Mouse (Mus musculus): Measurements from ENCODE around the gene Gbx2.

The Gbx2 gene

DNA sequence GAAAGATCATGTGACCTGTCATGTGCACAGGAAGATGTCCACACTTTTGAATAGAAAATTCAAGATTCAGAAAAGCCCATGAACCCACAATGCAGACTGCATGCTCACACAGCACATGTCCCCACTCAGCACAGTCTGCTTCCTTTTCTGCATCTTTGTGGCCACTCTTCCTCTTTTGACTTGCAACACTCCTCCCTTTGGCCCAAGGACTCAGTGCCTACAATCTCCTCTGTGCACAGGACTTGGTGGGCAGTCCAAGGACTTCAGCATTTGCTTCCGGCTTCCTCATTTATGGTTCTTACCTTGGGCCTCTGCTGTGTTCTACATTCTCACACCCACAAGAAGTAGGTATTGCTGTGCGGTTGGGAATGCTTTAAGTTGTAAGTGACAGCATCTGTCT is 28.7 kb downstream of the Gbx2 start:
- DNase-seq, result no peak

DNA sequence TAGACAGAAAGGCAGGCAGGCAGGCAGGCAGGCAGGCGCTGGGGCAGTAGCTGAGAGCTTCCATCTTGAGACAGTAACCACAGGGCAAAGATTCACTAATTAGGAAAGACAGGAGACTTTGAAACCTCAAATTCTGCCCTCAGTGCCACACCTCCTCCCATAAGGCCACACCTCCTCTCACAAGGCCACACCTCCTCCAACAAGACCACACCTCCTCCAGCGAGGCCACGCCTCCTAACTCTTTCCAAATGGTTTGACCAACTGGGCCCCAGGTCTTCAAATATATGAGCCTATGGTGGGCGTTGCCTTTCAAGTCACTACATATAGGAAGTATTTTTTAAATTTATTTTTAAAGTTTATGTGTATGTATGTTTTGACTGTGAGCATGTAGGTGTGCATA is 29.6 kb downstream of the Gbx2 start:
- DNase-seq, result no peak

DNA sequence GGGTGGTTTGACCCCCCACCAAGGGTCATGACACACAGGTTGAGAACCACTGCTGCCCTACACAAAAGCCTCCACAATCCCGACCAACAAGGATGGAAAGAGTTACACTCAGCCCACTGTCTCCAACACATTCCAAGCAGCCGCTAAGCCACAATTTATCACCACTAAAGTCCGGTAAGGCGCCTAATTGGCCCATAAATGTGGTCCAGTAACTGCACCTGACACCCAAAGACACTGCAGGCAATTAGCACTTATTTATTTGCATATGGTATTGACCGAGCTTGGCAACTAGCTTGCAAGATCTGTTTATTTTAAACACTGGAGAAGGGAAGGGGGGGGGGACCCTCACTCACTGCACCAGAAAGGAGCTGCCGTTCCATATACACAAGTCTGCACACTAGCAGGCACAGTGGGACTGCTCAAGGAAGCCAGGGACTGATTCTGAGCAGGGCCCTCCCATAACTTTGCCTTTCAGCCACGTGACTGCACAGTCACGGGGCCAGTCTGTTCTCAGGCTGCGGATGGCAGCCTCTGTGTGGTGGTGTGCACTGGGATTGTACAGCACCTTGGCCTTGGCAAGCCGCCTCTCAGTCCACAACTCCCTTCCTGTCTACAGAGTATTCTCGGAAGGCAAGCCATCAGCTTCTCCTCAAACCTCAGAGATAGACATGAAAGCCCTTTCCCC is 31.1 kb downstream of the Gbx2 start:
- no peak for DNase-seq

DNA sequence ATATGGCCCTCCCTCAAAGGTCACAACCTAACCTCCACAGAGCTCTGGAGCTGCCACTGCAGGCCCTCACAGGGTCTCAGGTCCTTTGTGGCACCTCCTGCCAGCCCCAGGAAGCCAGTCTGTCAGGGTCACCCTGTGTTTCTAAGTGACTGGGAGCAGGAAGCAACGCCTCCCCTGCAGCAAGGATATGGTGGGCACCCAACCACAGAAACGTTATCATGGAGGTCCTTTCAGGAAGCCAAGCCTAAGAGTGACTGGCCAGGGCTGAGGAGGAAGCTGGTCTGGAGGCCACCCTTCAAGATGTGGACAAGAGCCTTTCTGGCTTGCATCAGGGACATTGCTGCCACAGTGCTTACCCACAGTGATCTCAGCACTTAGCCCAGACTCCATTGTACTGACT is 31.9 kb downstream of the Gbx2 start:
- no peak for DNase-seq

DNA sequence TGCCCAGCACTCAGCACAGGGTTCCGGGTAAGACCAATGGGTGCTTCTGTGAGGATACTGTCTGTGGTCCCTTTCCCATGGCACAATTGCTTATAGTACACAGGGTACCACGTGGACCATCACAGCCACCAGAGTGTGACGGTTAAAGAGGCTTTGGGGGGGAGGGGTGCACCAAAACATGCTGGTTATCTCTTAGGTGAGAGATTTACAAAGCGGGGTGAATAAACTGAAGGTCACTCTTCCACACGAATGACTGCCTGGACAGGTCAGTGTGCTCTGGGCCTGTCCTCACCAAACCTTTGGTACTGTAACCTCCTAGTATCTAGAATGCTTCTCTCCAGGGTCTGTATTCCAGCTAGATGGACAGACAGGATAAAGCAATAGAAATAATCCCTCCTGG is 35.2 kb downstream of the Gbx2 start:
- DNase-seq, result no peak

DNA sequence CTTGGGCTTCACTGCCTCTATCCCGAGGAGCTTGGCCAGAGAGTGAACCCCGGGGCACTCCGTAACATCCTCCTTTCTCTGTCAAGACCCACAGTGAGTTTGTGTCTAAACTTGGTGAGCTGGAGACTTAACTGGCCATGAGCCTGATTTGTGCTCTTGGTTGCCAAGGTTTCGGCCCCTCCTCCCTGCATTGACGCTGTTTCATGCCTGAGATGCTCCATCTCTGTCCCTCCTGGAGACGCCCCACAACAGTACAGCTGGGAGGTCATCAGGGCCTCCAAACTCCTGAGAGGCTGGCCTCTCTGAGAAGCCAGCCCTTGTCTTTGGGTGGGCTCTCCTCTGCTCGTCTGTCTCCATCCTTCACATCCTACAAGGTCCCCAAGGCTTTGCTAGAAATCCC is 38.7 kb downstream of the Gbx2 start:
- DNase-seq, result no peak

DNA sequence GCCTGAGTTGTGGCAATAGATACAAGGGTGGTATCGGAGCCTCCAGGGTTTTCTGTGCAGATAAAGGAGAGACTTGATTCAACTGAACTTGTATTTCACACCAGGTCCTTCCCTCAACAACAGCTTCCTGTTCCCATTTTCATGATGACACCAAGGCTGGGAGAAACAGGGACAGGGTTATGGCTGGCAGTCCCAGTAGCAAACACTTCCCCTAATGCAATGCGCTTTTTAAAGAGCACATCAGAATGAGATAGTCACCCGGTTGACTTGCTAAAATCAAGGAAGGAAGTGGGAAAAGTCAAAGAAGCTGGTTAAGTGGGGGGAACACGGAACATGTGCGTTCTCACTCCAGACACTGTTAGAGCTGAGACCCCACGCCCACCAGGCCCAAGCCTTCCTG is 39.6 kb downstream of the Gbx2 start:
- no peak for DNase-seq

DNA sequence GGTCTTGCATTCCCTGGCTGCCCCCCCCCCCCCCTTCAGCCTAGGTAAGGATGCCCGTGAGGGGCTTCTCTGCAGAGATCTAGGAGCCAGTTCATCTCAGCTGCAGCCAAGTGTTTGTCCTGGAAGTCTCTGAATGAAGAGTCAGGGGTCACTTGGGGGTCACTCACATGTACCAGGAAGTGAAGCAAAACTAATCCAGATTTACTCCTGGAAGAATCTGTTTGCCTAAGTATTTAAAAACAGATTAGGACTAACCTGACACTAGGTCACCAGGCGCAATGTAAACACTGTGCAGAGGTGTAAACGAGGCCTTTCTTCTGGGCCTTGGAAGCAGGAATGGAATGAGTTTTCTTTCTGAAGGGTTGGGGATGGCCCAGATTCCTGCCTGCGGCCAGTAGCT is 45.3 kb downstream of the Gbx2 start:
- DNase-seq, result no peak

DNA sequence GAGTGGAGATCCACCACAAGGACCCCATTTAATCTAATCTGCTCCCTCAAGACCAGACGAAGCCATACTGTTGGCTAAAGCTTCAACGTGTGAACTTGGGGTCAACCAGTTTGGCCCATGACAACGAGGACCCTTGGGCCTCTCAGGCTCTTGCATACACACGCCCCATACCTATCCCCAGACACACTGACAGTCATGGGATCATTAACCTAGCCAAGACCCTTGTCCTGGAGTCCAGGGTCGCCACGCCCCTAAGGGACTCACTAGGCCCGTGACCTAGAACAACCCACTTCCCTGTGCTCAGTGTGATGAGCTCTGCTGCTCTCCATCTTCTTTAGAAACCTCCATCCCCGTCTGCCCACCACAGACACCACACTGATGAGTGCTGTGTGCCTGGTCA is 46.6 kb downstream of the Gbx2 start:
- DNase-seq, result no peak

DNA sequence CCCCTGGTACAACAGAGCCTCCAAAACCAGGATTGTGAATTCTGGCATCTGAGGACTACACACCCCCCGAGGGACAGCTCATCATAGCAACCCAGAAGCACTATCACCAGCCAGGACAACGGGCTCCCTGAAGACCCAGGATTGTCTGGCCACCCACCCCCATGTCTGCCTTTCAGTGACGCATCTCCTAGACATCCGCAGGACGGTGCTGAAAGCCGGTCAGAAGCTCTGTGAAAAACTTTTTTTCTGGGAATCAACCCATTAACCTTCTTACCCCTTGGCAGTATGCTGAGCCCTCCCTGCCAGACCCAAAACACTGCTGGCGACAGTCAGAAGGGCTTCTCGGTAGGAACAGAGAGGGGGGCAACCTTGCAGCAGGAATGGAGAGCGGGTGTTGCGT is 50.1 kb downstream of the Gbx2 start:
- DNase-seq, result peak; percentile 46 to 77

DNA sequence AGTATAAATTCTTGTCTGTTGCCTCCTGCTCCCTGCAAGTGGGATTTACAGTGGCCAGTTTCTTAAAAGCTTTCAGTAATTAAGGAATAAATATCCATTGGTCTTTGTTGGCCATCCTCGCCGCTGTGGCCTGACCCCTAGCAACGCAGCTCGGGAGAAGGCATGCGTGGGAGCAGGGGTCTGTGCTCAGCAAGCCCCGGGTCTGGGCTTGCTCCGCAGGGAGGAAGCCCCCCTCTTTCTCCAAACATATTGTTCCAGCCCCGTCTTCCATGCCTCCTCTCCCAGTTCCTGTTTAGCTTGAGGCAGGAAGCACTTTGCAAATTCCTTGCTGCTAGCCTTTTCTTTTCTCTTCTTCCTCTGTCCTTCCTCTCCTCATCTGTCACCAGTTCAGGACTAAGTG is 50.8 kb downstream of the Gbx2 start:
- DNase-seq, result peak; percentile 24 to 49

DNA sequence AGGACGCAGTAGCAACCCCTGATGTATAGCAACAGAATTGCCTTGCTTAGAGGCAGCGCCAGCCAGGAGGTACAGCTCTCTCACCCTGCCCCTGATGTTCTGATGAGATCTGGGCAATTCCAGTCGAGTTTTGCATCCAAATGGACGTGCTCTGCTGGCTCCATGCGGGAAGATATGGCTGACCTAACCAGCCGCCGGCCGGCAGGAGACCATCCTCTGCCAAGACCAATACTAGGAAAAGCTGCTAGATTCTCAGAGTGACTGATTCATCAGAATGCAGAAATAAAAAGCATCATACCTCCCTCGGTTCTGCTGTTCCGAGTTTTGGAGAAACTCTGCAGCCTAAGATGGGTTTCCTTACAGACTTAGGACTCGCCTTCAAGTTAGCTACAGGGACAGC is 52.5 kb downstream of the Gbx2 start:
- no peak for DNase-seq

All from lung, postnatal 4 days (tissue).